Mouse (Mus musculus) large intestine, adult 2 months (tissue): ENCODE data around the gene Zdhhc15. TPM values are rescaled to one million over a fixed set of nuclear protein-coding genes. Genes with fewer than 3 reads are reported as not detected.
"Not testable (repeated sequence)": the region's sequence is repeated elsewhere in the genome, so short reads cannot be mapped to it uniquely, and the experiment has no call there.

ENCODE experiments used
- DNase-seq: peaks from one replicate; pipeline ENCODE4 v3.0.0-alpha.2; 2012; ENCODE audit warnings: low read depth, low spot score
- WGBS: fragments of 180-500 bp; shearing (Covaris S2); methylation state at CpG from one replicate; pipeline ENCODE4 v1.1.7; 2018; 5-methylcytosine and 5-hydroxymethylcytosine counted together
- polyA plus RNA-seq: library from polyadenylated mRNA; depleted of rRNA; stranded (reverse); fragments of >200 nt; gene quantifications from 2 replicates; pipeline ENCODE4 v1.2.3, GENCODE M21; 2012; rRNA removed

The Zdhhc15 gene
- polyA plus RNA-seq, result 1.2 and 1.3 TPM in 2 replicates

DNA sequence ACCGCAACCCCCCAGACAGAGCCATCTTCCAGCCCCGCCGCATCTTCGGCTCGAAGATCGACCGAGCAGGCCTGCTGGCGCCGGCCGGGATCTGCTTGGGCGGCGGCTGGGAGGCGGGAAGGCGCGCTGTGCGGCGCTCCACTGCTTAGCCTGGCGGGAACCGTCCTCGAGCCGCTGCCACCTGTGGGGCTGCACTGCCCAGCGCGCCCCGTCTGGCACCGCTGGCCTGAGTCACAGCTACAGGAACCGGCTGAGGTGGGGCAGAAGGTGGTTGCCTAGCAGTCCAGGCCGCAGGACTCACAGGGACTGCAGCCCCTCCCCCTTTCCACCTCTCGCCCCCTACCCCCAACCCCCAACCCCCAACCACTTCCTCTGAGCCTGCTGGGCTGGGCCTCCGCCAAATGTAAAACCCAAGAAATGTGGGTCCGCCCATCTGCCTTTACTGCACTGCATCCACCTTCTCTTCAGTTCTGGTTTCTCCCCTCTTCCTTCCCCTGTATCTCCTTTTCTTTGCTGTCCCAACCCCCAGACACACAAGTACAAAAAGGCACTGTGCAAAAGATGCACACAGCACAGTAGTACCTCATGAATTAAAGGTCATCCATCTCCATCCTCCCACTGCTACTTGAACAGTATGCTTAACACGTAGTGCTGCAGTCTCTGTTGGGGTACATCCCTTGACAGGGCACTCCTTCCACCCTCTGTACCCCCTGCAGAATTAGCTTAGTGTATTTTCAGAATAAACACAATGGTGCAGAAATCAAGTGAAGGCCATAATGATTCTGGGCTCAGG lies at the start of gene Zdhhc15:
Gene Zdhhc15, minus strand, starts transcription at position 308 of the 793 bp plus-strand sequence.
- DNase-seq, result no peak
- 13% methylated on average over 30 of the region's 31 CpGs for WGBS

DNA sequence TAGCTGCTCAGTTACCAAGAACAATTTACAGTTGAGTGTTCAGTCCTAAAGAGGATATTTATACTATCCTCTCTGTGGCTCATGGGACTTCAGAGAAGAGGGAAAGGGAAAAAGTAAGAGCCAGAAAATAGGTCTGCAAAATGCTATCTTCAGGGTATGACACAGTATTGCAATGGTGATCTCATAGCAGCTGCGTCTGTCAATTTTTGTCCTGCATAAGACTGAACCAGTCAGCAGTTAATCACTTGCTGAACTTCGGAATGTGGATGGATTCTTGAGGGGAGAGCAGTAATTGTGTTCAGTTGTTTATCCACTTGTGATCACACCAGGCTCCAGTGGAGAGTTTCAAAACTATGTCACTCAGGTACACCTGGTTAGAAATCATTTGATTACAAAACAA lies 37.1 kb upstream of the Zdhhc15 start:
- DNase-seq, result no peak
- WGBS, result 76% methylated on average over 2 of the region's 2 CpGs

DNA sequence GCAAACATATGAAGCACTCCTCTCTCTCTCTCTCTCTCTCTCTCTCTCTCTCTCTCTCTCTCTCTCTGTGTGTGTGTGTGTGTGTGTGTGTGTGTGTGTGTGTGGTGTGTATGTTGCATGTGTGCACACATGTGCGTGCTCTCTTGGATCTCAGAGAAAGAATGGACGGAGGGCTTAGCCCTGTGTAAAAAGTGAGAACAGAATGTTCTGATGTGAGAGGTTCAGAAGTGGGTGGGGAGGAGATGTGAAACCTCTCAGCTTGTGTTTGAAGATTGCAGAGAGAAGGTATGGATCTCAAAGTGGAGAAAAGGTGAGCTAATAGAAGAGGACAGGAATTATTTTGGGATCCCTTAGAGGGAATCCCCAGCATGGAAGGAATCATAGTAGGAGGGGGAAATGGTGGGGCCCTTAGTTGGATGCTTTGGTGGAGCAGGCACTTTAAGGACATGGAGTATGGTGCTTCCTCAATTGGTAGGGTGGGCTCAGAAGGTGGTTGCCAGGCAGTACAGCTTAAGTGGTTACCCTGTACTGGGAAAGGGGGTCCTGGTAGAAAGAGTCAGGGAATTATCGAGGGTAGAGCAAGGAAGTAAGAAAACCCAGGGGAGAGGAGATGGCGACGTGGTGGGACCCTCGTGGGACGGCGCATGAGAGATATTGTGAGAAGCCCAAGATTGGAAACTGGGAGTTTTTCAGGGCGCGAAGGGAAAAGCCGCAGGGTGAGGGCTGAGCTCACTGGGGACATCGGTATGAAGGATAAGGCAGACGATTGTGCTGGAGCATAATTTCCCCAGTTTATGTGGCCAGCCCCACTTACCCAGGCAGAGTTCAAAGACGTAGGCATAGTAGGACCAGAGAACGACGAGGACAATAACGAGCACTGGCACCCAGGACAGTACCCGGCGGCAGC lies 761 bp downstream of the Zdhhc15 start:
- WGBS, result 19% methylated on average over 19 of the region's 19 CpGs
- no peak for DNase-seq

DNA sequence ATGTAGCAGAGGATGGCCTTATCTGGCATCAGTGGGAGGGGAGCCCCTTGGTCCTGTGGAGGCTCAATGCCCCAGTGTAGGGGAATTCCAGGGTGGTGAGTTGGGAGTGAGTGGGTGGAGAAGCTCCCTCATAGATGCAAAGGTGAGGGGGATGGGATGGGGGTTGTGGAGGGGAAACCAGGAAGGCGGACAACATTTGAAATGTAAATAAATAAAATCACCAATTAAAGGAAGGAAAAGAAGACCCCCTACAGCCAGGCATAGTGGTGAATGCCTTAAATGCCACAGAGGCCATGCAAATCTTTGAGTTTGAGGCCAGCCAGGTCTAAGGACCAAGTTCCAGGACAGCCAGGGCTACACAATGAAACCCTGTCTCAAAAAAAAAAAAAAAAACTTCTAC lies 13.9 kb downstream of the Zdhhc15 start:
- DNase-seq, result no peak
- 92% methylated on average over 1 of the region's 1 CpGs for WGBS

DNA sequence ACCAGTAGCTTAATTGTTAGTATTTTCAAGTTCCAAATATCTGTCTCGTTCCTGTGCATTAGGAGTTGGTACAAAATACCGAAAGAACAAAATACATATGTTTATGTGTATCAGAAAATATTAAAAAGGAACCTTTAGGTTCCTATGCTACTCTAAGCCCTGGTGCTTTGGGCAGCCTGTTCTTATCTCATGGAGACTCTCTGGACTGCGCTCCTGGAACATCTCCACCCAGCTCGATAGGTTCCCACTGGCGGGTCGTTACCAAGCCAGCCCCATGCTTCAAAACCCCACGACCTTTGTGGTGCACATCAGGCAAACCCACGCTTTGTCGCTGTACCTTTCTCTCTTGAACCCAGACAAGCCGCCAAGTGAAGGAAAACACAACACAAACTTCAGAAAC lies 58.3 kb downstream of the Zdhhc15 start:
- 91% methylated on average over 10 of the region's 10 CpGs for WGBS
- DNase-seq, result no peak

DNA sequence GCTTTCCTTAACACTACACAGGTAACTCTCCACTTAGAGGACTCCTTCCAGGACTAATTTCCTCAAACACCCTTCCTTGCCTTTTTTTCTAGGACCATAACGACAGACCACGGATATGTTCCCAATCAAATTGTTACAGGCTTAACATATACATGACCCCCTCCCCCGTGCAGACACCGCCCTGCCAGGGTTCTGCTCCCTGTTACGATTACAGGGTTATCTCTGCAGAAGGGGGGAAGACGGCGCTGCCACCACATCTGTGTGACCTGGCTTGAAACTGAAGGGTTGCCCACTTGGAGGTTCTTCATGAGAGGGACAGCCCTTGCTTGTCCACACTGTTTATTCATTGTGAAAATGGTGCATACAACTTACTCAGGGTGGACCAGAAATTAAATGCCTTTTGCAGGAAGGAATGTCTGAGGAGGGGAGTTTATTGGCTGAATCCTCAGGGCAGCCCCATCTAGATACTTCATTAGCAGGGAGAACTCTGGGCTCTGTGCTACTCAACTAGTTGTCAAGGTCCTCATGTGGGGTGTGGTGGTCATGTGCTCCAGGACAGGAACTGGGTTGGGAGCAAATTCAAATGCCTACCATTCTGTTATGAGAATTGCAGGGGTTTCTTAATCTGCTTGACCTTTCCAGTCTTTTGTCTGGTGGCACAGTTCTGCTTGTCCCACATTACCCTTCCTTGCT lies 67.0 kb downstream of the Zdhhc15 start:
- 94% methylated on average over 2 of the region's 7 CpGs for WGBS
- not testable (repeated sequence) for DNase-seq

DNA sequence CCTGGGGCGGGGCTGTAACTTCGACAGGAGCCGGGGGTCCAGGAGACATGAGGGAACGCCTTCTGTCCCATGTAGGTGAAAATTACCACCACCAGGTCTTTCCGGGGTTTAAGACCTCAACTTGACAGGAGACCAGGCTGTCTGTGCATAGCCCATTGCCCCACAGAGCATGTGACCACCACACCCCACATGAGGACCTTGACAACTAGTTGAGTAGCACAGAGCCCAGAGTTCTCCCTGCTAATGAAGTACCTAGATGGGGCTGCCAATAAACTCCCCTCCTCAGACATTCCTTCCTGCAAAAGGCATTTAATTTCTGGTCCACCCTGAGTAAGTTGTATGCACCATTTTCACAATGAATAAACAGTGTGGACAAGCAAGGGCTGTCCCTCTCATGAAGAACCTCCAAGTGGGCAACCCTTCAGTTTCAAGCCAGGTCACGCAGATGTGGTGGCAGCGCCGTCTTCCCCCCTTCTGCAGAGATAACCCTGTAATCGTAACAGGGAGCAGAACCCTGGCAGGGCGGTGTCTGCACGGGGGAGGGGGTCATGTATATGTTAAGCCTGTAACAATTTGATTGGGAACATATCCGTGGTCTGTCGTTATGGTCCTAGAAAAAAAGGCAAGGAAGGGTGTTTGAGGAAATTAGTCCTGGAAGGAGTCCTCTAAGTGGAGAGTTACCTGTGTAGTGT lies 68.5 kb downstream of the Zdhhc15 start:
- not testable (repeated sequence) for DNase-seq
- WGBS, result 87% methylated on average over 9 of the region's 13 CpGs

DNA sequence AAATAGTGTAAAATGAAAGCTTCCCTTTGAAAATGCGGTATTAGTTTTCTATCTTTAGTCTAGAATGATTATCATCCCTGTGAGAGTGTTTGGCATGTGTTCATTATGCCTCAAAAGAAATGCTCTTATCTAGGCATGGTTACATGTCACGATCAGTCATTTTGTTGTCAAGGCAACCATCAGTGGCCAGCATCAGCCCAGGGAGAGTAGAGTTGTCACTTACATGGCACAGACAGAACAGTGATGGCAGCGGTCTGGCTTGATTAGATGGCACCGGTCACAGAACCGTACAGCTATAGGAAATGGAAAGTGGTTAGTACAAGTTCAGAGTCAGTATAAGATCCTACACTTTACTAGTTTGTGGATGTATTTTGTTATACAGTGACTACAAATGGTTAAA lies 96.9 kb downstream of the Zdhhc15 start:
- 95% methylated on average over 5 of the region's 5 CpGs for WGBS
- DNase-seq, result no peak

DNA sequence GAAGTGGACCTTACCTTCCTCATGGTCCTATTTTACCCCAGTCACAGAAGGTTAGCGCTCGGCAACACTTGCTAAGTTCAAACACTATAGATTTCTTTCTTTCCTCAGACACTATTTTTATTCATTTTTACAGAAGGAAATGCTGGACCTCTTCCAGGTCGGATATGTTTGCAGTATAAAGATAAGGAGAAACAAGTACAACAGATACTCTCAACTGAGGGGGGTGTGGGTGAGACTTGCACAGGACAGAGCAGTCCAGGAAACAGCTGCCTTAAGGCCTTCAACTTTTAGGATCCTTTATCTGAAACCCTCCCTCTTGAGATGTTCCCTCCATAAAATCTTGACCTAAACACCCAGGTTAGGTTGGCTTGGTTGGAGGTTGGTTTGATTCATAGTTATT lies 103.4 kb downstream of the Zdhhc15 start:
- no peak for DNase-seq
- 61% methylated on average over 3 of the region's 3 CpGs for WGBS

DNA sequence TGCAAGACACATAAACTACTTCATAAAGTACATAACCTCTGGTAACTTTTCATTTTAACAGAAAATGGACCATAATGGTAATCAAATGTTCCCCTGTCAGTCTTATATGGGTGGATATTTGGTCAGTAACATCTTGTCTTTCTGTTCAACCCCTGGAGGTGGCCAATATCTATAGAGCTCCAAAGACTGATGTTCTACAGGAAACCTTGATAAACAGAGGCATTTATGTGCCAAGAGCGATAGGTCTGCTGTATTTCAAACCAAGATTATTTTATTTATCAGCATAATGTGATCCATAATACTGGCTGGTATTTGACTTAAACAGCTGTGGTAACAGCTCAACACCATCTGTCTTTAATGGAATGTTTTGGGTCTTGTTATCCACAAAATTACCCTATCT lies 125.6 kb downstream of the Zdhhc15 start:
- 100% methylated on average over 1 of the region's 1 CpGs for WGBS

DNA sequence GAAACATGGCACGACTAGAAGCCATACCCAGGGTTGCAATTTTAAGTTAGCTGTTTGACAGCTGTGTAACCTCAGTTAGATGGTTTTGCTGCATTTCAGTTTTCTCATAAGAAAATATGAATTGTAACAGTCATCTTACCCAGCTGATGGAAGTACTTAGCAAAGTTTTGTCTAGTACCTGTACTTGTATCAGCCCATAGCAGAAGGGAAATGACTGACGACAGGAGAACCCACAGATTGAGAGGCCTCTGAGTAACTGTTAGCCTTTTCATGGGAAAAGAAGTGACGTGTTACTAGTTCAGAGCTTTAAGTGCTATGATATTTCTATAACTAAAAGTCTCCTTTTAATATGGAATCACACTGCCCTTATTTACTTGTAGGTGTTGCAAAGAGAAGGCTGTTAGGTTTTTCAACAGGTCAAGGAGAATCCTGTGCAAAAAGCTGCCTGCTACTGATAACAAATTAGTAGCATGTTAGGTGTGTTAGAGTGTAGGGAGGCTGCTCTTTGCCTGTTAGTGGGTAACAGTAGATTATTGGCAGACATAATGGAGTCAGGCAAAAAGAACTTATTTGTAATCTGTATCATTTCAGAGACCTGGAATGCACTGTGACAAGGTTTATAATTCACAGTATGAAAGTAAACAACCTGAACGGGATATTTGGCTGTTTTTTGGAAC lies 126.8 kb downstream of the Zdhhc15 start:
- DNase-seq, result no peak
- WGBS, result 77% methylated on average over 4 of the region's 4 CpGs

More for the DNA sequence above, 125.6 kb downstream of the Zdhhc15 start:
- DNase-seq, result no peak

DNA sequence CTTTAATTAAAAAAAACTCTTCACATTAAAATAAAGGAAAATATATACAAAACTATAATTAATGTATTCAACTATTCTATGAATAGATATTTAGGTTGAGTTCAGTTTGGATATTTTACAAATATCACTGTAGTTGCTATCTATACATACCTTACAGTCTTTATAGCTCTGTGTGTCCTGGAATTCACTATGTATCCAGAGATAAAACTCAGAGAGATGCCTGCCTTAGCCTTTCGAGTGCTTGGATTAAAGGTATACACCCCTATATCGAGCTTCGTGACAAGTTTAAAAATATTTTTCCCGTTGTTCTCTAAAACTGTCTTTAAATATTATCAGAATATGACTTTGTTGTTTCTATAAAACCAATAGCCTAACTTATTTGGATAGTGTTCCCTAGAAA lies 128.2 kb downstream of the Zdhhc15 start:
- WGBS, result 86% methylated on average over 4 of the region's 4 CpGs
- no peak for DNase-seq

DNA sequence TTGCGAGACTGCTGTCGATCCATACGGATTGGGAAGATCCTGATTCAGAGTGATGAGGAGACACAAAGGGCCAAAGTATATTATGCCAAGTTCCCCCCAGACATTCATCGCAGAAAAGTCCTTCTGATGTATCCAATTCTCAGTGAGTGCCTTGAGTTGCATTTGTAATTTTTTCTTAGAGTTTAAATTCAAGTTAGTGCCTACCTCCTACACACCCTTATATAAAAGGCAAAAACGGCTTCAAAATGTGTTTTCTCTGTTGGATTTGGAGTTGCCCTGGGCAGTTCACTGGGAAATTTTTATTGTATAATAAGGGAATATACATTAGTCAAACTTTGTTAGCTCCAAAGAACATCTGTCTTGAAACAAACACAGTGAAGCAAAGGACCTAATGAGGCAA lies 169.1 kb downstream of the Zdhhc15 start:
- 94% methylated on average over 5 of the region's 5 CpGs for WGBS
- DNase-seq, result no peak

DNA sequence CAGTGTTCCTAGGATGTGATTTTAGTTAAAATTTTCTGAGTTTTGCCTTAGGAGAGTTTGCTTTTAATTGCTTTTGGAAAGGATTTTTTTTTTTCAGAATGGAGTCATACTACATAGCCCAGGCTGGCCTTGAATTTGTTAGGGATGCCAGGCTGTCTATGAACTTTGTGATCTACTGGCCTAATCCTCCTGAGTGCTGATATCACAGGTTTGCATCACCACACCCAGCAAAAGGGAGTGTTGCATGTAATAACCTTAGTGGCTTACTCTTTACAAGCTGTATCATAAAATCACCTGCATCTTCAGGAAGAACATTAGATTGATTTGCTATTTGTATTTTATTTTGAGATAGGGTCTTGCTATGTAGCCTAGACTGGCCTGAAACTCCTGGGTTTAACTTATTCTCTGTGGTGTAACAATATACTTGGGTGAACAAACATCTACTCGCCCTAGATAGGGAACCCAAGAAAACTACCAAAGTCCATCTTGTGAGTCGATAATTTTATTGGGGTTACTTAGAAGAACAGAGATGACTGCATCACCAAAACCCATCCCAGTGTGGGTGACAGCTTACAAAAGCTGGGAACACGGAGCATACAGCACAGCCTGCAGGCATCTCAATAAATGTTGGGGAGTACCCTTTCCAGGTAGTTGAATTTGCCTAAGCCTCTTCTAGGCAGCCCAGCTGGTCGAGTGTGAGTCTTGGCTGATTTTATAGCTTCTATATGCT lies 181.1 kb downstream of the Zdhhc15 start:
- 33% methylated on average over 4 of the region's 4 CpGs for WGBS
- DNase-seq, result no peak

DNA sequence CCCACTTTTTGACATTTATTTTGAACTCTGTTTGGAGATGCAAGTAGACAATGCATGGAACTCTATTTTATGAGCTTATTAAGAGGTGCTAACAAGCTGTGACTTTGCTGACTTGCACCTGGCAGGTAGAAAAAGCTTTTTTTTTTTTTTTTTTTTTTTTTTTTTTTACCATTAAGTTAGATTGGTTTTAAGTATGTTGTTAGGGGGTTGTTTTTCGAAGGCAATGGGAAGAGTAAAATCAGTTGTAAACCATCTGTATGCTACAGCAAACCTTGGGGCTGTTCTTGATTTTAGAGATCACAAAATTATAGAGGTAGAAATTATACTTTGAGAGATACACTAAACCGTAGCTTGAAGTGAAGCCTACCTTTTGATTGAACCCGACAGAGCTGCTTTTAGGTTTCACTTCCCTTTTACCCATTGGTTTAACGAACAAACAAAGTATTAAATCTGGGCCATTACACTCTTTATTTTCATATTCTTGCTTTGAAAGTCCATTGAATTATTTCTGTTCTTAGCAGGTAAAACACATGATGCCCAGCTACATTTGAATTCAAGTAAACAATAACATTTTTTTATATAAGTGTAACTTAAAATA lies 181.9 kb downstream of the Zdhhc15 start:
- 71% methylated on average over 4 of the region's 4 CpGs for WGBS

DNA sequence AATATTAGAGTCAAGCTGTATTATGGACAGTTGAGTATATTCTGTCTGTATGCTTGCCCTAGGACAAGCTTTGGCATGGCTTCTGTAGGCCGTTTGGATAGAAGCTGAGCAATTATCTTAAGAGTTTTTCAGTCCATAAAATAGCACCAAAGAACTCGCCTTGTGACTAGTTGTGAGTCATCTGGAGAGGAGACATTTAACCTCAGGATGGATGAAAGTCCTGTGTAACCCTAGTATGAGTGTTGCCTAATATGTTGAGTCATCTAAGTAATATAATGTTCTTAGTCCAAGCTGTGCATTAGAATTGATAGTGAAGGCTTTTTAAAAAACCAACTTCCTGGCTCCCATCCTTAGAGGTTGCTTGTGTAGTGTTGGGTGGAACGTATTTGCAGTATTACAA lies 182.8 kb downstream of the Zdhhc15 start:
- WGBS, result 42% methylated on average over 3 of the region's 3 CpGs
- DNase-seq, result no peak

More for the DNA sequence above, 181.9 kb downstream of the Zdhhc15 start:
- no peak for DNase-seq
